Mouse (Mus musculus): ENCODE measurements around the gene Tmem234. TPM values are rescaled to one million over a fixed set of nuclear protein-coding genes. Genes with fewer than 3 reads are reported as not detected.

The Tmem234 gene
- polyA plus RNA-seq, 1 experiment from 2014 or later = 168 TPM

- whole genome bisulfite sequencing = 2% methylated on average over 36 of the region's 36 CpGs
- peak; percentile 87 for DNase-seq (ENCODE audit: low spot score)
- peak overlapping the region; percentile 69 for H3K4me2 ChIP-seq (replicated peaks; ENCODE audit: low read depth)
- peak; percentile 82 for TF ChIP-seq CTCF (IDR thresholded peaks at IDR 0.05; ENCODE audit: low read depth)
- no peak for TF ChIP-seq EP300 (optimal IDR thresholded peaks at IDR 0.05)
- ATAC-seq (ENCODE audit: low FRiP score, low TSS enrichment) = peak; percentile 87
- peak overlapping the region; percentile 43 for H3K4me3 ChIP-seq (ENCODE audit: low read depth, low read length)
- 0 out of 2 replicates have a peak, but pooled peaks cover 3% of the 10 kb centered on the region for H3K4me1 ChIP-seq (replicated peaks; ENCODE audit: control insufficient read depth, insufficient read depth)
- H3K27ac ChIP-seq (replicated peaks) = peak overlapping the region; percentile 78
- no peaks in the 10 kb centered on the region for H3K36me3 ChIP-seq (ENCODE audit: control insufficient read depth, insufficient read depth, low read length)
- peak overlapping the region; percentile 63 for H3K9ac ChIP-seq (ENCODE audit: low read length)
- no peaks in the 10 kb centered on the region for H3K27me3 ChIP-seq (ENCODE audit: control insufficient read depth, insufficient read depth, low read length)
- H3K9me3 ChIP-seq (ENCODE audit: control insufficient read depth, low read length) = no peaks in the 10 kb centered on the region
Measured at GRCm38 (mm10) chr4:129584884-129585608, 15.4 kb upstream of the Tmem234 start.

- H3K4me1 ChIP-seq (replicated peaks; ENCODE audit: control insufficient read depth, insufficient read depth) = 0 out of 2 replicates have a peak, but pooled peaks cover 3% of the 10 kb centered on the region
- H3K36me3 ChIP-seq (ENCODE audit: control insufficient read depth, insufficient read depth, low read length) = no peaks in the 10 kb centered on the region
- no peaks in the 10 kb centered on the region for H3K27me3 ChIP-seq (ENCODE audit: control insufficient read depth, insufficient read depth, low read length)
- no peak overlapping the region for H3K9ac ChIP-seq (ENCODE audit: low read length)
- DNase-seq (ENCODE audit: low spot score) (no peak), ATAC-seq (ENCODE audit: low FRiP score, low TSS enrichment) (no peak)
- no peak overlapping the region for H3K4me3 ChIP-seq (ENCODE audit: low read depth, low read length)
- H3K4me2 ChIP-seq (replicated peaks; ENCODE audit: low read depth) = peak overlapping the region; percentile 69
- 89% methylated on average over 9 of the region's 9 CpGs for WGBS
- no peaks in the 10 kb centered on the region for H3K9me3 ChIP-seq (ENCODE audit: control insufficient read depth, low read length)
- no peak for TF ChIP-seq EP300 (optimal IDR thresholded peaks at IDR 0.05)
- TF ChIP-seq CTCF (IDR thresholded peaks at IDR 0.05; ENCODE audit: low read depth) = no peak
- no peak overlapping the region for H3K27ac ChIP-seq (replicated peaks)
Measured at GRCm38 (mm10) chr4:129585773-129586172, 14.7 kb upstream of the Tmem234 start.

- Histone ChIP-seq H3K9me3 (ENCODE audit: control insufficient read depth, low read length) (no peaks in the 10 kb centered on the region), H3K4me1 (replicated peaks; ENCODE audit: control insufficient read depth, insufficient read depth) (0 out of 2 replicates have a peak, but pooled peaks cover 3% of the 10 kb centered on the region), H3K4me3 (ENCODE audit: low read depth, low read length) (no peak overlapping the region), H3K27me3 (ENCODE audit: control insufficient read depth, insufficient read depth, low read length) (no peaks in the 10 kb centered on the region), H3K4me2 (replicated peaks; ENCODE audit: low read depth) (no peak overlapping the region), H3K27ac (replicated peaks) (no peak overlapping the region), H3K36me3 (ENCODE audit: control insufficient read depth, insufficient read depth, low read length) (peaks cover 2% of the 10 kb centered on the region; the same call in 1 of the 2 replicates), H3K9ac (ENCODE audit: low read length) (no peak overlapping the region)
- 23% methylated on average over 1 of the region's 1 CpGs for WGBS
- no peak for DNase-seq (ENCODE audit: low spot score)
- TF ChIP-seq EP300 (optimal IDR thresholded peaks at IDR 0.05) (no peak), CTCF (IDR thresholded peaks at IDR 0.05; ENCODE audit: low read depth) (no peak)
- ATAC-seq (ENCODE audit: low FRiP score, low TSS enrichment) = no peak
Measured at GRCm38 (mm10) chr4:129586943-129587342, 13.5 kb upstream of the Tmem234 start.

GRCm38 (mm10) chr4:129588865-129589264 is 11.6 kb upstream of the Tmem234 start:
- TF ChIP-seq CTCF (IDR thresholded peaks at IDR 0.05; ENCODE audit: low read depth) = no peak
- no peak for DNase-seq (ENCODE audit: low spot score)

GRCm38 (mm10) chr4:129608426-129609025 is 8.1 kb downstream of the Tmem234 start:
- peak; percentile 85 for DNase-seq (ENCODE audit: low spot score)
- TF ChIP-seq CTCF (IDR thresholded peaks at IDR 0.05; ENCODE audit: low read depth) (peak; percentile 94), EP300 (optimal IDR thresholded peaks at IDR 0.05) (no peak)
- Histone ChIP-seq H3K4me1 (replicated peaks; ENCODE audit: control insufficient read depth, insufficient read depth) (no peaks in the 10 kb centered on the region), H3K4me3 (ENCODE audit: low read depth, low read length) (no peak overlapping the region), H3K9me3 (ENCODE audit: control insufficient read depth, low read length) (no peaks in the 10 kb centered on the region), H3K36me3 (ENCODE audit: control insufficient read depth, insufficient read depth, low read length) (peaks cover 17% of the 10 kb centered on the region), H3K27me3 (ENCODE audit: control insufficient read depth, insufficient read depth, low read length) (no peaks in the 10 kb centered on the region), H3K4me2 (replicated peaks; ENCODE audit: low read depth) (no peak overlapping the region), H3K27ac (replicated peaks) (no peak overlapping the region), H3K9ac (ENCODE audit: low read length) (no peak overlapping the region)
- ATAC-seq (ENCODE audit: low FRiP score, low TSS enrichment) = peak; percentile 90
- WGBS = 31% methylated on average over 7 of the region's 7 CpGs

More at GRCm38 (mm10) chr4:129588865-129589264, 11.6 kb upstream of the Tmem234 start:
- Histone ChIP-seq H3K4me1 (replicated peaks; ENCODE audit: control insufficient read depth, insufficient read depth) (0 out of 2 replicates have a peak, but pooled peaks cover 3% of the 10 kb centered on the region), H3K9me3 (ENCODE audit: control insufficient read depth, low read length) (no peaks in the 10 kb centered on the region), H3K36me3 (ENCODE audit: control insufficient read depth, insufficient read depth, low read length) (peaks cover 16% of the 10 kb centered on the region), H3K9ac (ENCODE audit: low read length) (no peak overlapping the region), H3K4me2 (replicated peaks; ENCODE audit: low read depth) (no peak overlapping the region), H3K27ac (replicated peaks) (no peak overlapping the region), H3K4me3 (ENCODE audit: low read depth, low read length) (no peak overlapping the region), H3K27me3 (ENCODE audit: control insufficient read depth, insufficient read depth, low read length) (no peaks in the 10 kb centered on the region)
- ATAC-seq (ENCODE audit: low FRiP score, low TSS enrichment) = no peak
- WGBS = 70% methylated on average over 4 of the region's 4 CpGs

Measured in stomach, postnatal 0 days (tissue).